Mouse (Mus musculus) T-helper 17 cell (primary cell): ENCODE measurements around the gene Trmt13.

Source experiments
- in situ Hi-C, 2 experiments: fragments of 300-600 bp; cut with MboI, MseI; formaldehyde crosslinking; loops; 1 replicate in 1 of 2; 2 replicates in 1 of 2; pipeline ENCODE4 v1.15.1; 2025; ENCODE audit warnings: high pct_unique_total_duplicates in 2 of 2

Trmt13 gene

DNA sequence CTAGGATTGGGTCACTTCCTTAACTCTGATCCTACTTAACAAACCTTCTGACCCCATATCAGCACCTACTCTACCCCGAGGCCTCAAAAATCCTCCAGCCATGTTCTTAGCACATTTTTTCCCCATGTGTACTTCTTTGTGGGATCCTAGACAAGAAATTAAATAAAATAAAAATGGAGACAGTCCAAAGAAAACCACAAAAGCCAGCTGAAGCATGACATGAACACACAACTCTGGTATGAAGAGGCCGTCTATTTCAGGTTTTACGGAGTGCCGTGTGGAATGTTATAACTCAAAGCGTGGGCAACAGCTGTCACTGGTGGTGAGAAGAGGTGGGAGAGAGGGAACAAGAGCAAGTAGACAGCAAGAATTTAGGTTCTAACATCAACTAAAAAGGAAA lies 63.0 kb downstream of the Trmt13 start:
- in situ Hi-C loops, result loop anchor here in 1 of 2 experiments (10.0 kb wide), 1 partner anchor 703 kb away; no protein-coding TSS in a partner anchor

DNA sequence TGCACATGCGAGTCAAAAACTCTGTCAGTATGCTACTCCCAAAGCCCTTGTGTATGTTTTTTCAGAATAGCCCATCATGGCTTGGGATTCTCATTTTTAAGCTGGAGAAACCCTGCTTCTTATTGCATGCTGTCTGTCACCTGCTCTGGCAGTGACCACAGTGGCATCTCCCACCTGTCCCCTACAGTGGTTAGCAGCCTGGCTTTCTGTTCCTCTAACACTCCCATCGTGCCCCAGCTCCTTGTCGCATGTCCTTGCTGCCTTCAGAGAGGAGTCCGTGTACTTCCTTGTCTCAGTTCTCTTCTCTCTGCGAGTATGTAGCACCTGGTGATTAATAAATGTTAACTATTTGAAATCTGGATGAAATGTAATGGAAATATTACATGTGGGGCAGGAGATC lies 67.0 kb downstream of the Trmt13 start:
- in situ Hi-C loops, result no loop called here

DNA sequence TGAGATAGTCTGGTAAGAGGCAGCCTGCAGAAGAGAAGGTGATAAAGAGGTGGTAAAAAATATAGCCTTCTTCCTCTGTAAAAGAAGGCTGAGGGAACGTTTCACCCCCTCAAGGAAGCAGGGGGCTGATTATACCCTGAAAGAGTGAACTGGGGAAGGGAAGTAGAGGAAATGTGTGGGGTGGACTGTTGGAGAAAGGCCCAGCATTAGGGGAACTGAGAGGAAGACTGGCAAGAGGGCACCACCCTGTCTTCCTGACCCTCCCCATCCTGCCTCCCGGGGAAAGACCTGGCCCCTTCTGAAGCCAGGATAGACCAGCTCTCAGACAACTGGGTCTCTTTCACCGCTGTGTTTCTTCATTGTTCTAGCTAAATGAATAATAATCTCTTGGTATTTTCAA lies 71.9 kb downstream of the Trmt13 start:
- in situ Hi-C loops, result no loop called here

DNA sequence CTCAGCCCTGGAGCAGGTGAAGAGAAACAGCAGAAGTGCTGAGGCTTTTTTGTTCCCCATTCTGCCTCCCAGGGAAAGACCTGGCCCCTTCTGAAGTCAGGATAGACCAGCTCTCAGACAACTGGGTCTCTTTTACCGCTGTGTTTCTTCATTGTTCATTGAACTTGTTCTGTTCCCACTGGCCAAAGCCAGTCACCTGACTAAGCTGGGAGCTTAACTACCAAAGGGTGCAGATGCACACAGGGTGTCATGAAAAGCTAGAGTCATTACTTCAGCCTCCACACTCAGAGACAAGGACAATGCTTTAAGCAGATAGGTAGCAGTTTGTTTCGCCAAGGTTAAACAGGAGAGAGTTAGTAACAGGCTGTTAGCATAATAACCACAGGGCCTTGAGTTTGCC lies 72.3 kb downstream of the Trmt13 start:
- in situ Hi-C loops, result no loop called here

DNA sequence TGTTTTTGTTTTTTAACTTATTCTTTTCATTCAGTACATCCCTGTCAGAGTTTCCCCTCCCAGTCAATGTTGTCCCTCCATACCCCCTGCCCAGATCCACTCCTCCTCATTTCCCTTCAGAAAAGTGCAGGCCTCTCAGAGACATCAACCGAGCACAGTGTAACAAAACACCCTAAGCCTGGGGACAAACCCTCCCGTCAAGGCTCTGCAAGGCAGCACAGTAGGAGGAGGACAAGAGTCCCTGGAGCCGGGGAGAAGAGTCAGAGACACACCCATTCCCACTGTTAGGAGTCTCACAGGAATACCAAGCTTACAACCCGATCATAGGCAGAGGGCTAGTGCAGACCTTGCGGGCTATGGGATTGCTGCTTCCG lies 77.2 kb downstream of the Trmt13 start:
- in situ Hi-C loops, result no loop called here

DNA sequence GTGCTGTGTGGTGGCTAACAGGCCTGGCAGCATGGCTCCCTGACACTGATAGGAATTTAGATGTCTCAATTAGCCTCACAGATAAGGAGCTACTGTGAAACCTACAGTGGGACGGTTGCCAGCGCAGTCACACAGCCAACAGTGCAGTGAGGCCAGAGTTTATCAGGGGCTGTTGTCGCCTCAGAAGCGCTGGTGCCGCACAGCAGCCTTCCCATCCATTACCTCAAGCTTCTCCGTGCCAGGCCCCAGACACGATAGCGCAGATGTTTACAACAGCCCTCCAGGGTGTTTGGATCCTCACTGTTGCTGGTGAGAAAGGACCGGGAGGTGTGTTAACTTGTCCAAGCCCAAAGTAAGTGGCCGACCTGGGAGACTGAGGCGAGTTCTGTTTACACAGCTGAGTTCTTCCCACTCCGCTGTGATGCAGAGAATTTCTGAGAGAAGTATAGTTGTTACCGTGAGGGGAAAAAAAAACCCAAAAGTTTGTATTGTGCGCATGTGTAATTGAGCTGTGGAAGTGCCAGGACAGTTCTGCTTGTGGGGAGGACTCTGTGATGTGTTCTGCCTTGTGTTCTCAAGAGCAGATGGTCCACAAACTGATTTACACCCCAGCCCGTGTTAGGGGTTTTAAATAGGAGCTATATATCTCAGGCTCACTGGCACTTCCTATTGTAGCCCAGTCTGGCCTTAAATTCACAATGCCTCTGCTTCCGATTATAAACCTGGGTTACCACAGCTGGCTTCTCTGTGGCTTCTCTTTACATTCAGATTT lies 77.8 kb downstream of the Trmt13 start:
- in situ Hi-C loops, result no loop called here
